Mouse (Mus musculus): ENCODE measurements around the gene Rasgrf2.

Gene Rasgrf2

GRCm38 (mm10) chr13:91884714-91885386, 246.6 kb downstream of the Rasgrf2 start:
- no peak for DNase-seq (ENCODE audit: low read depth, low spot score)

- peak; percentile 60 for DNase-seq (ENCODE audit: low read depth, low spot score)
Observed at GRCm38 (mm10) chr13:91881837-91882480, 249.5 kb downstream of the Rasgrf2 start.

- no peak for DNase-seq (ENCODE audit: low read depth, low spot score)
Observed at GRCm38 (mm10) chr13:91880256-91880655, 251.2 kb downstream of the Rasgrf2 start.

- DNase-seq (ENCODE audit: low read depth, low spot score), result no peak
Observed at GRCm38 (mm10) chr13:91877996-91878395, 253.5 kb downstream of the Rasgrf2 start.

- no peak for DNase-seq (ENCODE audit: low read depth, low spot score)
Observed at GRCm38 (mm10) chr13:91877350-91877749, 254.1 kb downstream of the Rasgrf2 start.

GRCm38 (mm10) chr13:91876741-91877349, 254.6 kb downstream of the Rasgrf2 start, which contains the start of gene Ckmt2:
Gene Ckmt2, minus strand, starts transcription at chr13:91876885.
- DNase-seq (ENCODE audit: low read depth, low spot score), result no peak

- DNase-seq (ENCODE audit: low read depth, low spot score), result no peak
Observed at GRCm38 (mm10) chr13:91875581-91875980, 255.9 kb downstream of the Rasgrf2 start.

- DNase-seq (ENCODE audit: low read depth, low spot score), result no peak
Observed at GRCm38 (mm10) chr13:91874565-91874964, 256.9 kb downstream of the Rasgrf2 start.

GRCm38 (mm10) chr13:91873734-91874329, 257.6 kb downstream of the Rasgrf2 start:
- DNase-seq (ENCODE audit: low read depth, low spot score), result no peak

- no peak for DNase-seq (ENCODE audit: low read depth, low spot score)
Observed at GRCm38 (mm10) chr13:91868577-91868976, 262.9 kb downstream of the Rasgrf2 start.

- DNase-seq (ENCODE audit: low read depth, low spot score), result no peak
Observed at GRCm38 (mm10) chr13:91858835-91859234, 272.6 kb downstream of the Rasgrf2 start.

GRCm38 (mm10) chr13:91857427-91857826, 274.0 kb downstream of the Rasgrf2 start:
- no peak for DNase-seq (ENCODE audit: low read depth, low spot score)

- no peak for DNase-seq (ENCODE audit: low read depth, low spot score)
Observed at GRCm38 (mm10) chr13:91854412-91854811, 277.0 kb downstream of the Rasgrf2 start.

Measured in forelimb bud, embryonic 11.5 days (tissue).